Mouse (Mus musculus) 3134 (cell line): ENCODE measurements around the gene Rtn1.

Source experiments
- DNase-seq: peaks from one replicate; pipeline ENCODE4 v3.0.0-alpha.2; 2011; ENCODE audit warnings: low spot score; ENCODE audit not compliant: insufficient read length; ENCODE audit errors: extremely low read depth

Rtn1 gene

GRCm38 (mm10) chr12:72234151-72234550, 174.7 kb downstream of the Rtn1 start:
- no peak for DNase-seq

GRCm38 (mm10) chr12:72232826-72233790, 175.7 kb downstream of the Rtn1 start:
- DNase-seq: no peak

- no peak for DNase-seq
Observed at GRCm38 (mm10) chr12:72232176-72232575, 176.7 kb downstream of the Rtn1 start.

- no peak for DNase-seq
Observed at GRCm38 (mm10) chr12:72229451-72230196, 179.2 kb downstream of the Rtn1 start.

- DNase-seq: no peak
Observed at GRCm38 (mm10) chr12:72227731-72228130, 181.1 kb downstream of the Rtn1 start.

GRCm38 (mm10) chr12:72225371-72225770, 183.5 kb downstream of the Rtn1 start:
- no peak for DNase-seq

GRCm38 (mm10) chr12:72223557-72224102, 185.2 kb downstream of the Rtn1 start:
- no peak for DNase-seq

GRCm38 (mm10) chr12:72213554-72213953, 195.3 kb downstream of the Rtn1 start:
- DNase-seq: no peak

- no peak for DNase-seq
Observed at GRCm38 (mm10) chr12:72200828-72201227, 208.0 kb downstream of the Rtn1 start.

GRCm38 (mm10) chr12:72197925-72198486, 210.8 kb downstream of the Rtn1 start:
- no peak for DNase-seq

GRCm38 (mm10) chr12:72197434-72197833, 211.4 kb downstream of the Rtn1 start:
- no peak for DNase-seq

GRCm38 (mm10) chr12:72184929-72185328, 223.9 kb downstream of the Rtn1 start, which contains the start of gene Ccdc175:
Gene Ccdc175, minus strand, starts transcription at chr12:72185029.
- DNase-seq: no peak

- DNase-seq: no peak
Observed at GRCm38 (mm10) chr12:72179561-72179960, 229.3 kb downstream of the Rtn1 start.

- DNase-seq: no peak
Observed at GRCm38 (mm10) chr12:72178322-72178721, 230.5 kb downstream of the Rtn1 start.
